Mouse (Mus musculus): ENCODE data around the gene Mmp11.

The Mmp11 gene

GRCm38 (mm10) chr10:75937851-75938643, 1.8 kb upstream of the Mmp11 start:
- no peak for DNase-seq (ENCODE audit: low spot score)

GRCm38 (mm10) chr10:75936909-75937667, 792 bp upstream of the Mmp11 start:
- DNase-seq (ENCODE audit: low spot score), result no peak

- no peak for DNase-seq (ENCODE audit: low spot score)
These were observed 1.3 kb downstream of the Mmp11 start for GRCm38 (mm10) chr10:75934991-75935390.

- DNase-seq (ENCODE audit: low spot score), result no peak
These were observed 3.4 kb downstream of the Mmp11 start, which contains the start of gene Chchd10 for GRCm38 (mm10) chr10:75932891-75933290. TSS of gene Chchd10 (plus strand) at chr10:75933130.

- DNase-seq (ENCODE audit: low spot score), result no peak
These were observed 4.1 kb downstream of the Mmp11 start for GRCm38 (mm10) chr10:75932081-75932678.

GRCm38 (mm10) chr10:75931311-75931710, 5.0 kb downstream of the Mmp11 start:
- DNase-seq (ENCODE audit: low spot score), result no peak

- no peak for DNase-seq (ENCODE audit: low spot score)
These were observed 6.0 kb downstream of the Mmp11 start for GRCm38 (mm10) chr10:75930304-75930703.

- DNase-seq (ENCODE audit: low spot score), result no peak
These were observed 9.9 kb downstream of the Mmp11 start for GRCm38 (mm10) chr10:75926396-75926795.

- DNase-seq (ENCODE audit: low spot score), result no peak
These were observed 12.0 kb downstream of the Mmp11 start for GRCm38 (mm10) chr10:75924324-75924723.

GRCm38 (mm10) chr10:75921726-75922560, 14.4 kb downstream of the Mmp11 start:
- no peak for DNase-seq (ENCODE audit: low spot score)

GRCm38 (mm10) chr10:75921026-75921725, 15.1 kb downstream of the Mmp11 start, which contains the start of gene Smarcb1:
TSS of gene Smarcb1 (minus strand) at chr10:75921617.
- peak; percentile 83 for DNase-seq (ENCODE audit: low spot score)

GRCm38 (mm10) chr10:75919026-75919425, 17.3 kb downstream of the Mmp11 start:
- no peak for DNase-seq (ENCODE audit: low spot score)

- no peak for DNase-seq (ENCODE audit: low spot score)
These were observed 19.5 kb downstream of the Mmp11 start for GRCm38 (mm10) chr10:75916840-75917239.

GRCm38 (mm10) chr10:75915557-75915956, 20.7 kb downstream of the Mmp11 start:
- DNase-seq (ENCODE audit: low spot score), result no peak

- no peak for DNase-seq (ENCODE audit: low spot score)
These were observed 23.2 kb downstream of the Mmp11 start for GRCm38 (mm10) chr10:75913013-75913589.

GRCm38 (mm10) chr10:75910698-75911097, 25.6 kb downstream of the Mmp11 start:
- no peak for DNase-seq (ENCODE audit: low spot score)

GRCm38 (mm10) chr10:75906882-75907281, 29.4 kb downstream of the Mmp11 start:
- no peak for DNase-seq (ENCODE audit: low spot score)

GRCm38 (mm10) chr10:75904391-75904790, 31.9 kb downstream of the Mmp11 start:
- no peak for DNase-seq (ENCODE audit: low spot score)

GRCm38 (mm10) chr10:75898846-75899245, 37.5 kb downstream of the Mmp11 start:
- DNase-seq (ENCODE audit: low spot score), result no peak

GRCm38 (mm10) chr10:75898039-75898564, 38.2 kb downstream of the Mmp11 start:
- no peak for DNase-seq (ENCODE audit: low spot score)

GRCm38 (mm10) chr10:75897373-75897772, 38.9 kb downstream of the Mmp11 start:
- DNase-seq (ENCODE audit: low spot score), result no peak

Data from layer of hippocampus, adult 9-10 months (tissue).